Mouse (Mus musculus) brain, embryonic 14.5 days (tissue): Measurements from ENCODE around the gene Pitx1.

Source experiments
- CTCF ChIP-seq: fragments of 200-500 bp; IDR thresholded peaks from 2 replicates; pipeline ENCODE4 v1.5.1; 2012; ENCODE audit warnings: inconsistent platforms, mild to moderate bottlenecking, moderate library complexity, borderline replicate concordance; ENCODE audit not compliant: insufficient read depth, insufficient read length; ENCODE audit errors: extremely low read depth
- POLR2A ChIP-seq: fragments of 200-500 bp; IDR thresholded peaks from 2 replicates; pipeline ENCODE4 v1.6.1; 2012; ENCODE audit warnings: mild to moderate bottlenecking, inconsistent platforms, borderline replicate concordance; ENCODE audit not compliant: poor library complexity, insufficient read depth, insufficient read length, severe bottlenecking; ENCODE audit errors: extremely low read depth

DNA sequence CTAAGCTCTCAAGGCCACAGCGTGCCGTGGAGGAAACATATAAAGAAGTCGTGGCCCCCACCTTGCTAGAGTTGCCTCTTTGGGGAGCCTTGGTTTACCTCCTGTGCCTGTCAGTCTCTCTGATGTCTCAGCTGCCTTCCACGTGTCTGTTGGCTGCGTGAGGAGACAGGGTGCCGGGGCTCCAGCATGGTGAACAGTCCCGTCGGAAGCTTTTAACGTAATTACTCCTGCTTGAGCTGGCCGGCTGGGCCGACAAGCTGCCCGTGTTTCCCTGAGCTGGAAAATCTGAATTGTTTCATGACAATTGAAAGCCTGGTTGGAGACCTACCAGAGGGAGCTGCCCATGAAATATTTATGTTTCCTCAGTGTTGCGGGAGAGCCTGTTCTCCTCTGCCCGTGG is 4.2 kb upstream of the Pitx1 start:
- TF ChIP-seq CTCF (no peak), POLR2A (no peak)
